Mouse (Mus musculus) frontal cortex, adult 2 months (tissue): ENCODE data around the gene Arl15. TPM values are rescaled to one million over a fixed set of nuclear protein-coding genes. Genes with fewer than 3 reads are reported as not detected.

Source experiments
- DNase-seq, 2 experiments: peaks; one replicate each; pipeline ENCODE4 v3.0.0; 2022; ENCODE audit warnings: low spot score in 1 of 2; ENCODE audit errors: extremely low spot score in 1 of 2
- polyA plus RNA-seq: library from polyadenylated mRNA; depleted of rRNA; stranded (reverse); fragments of >200 nt; gene quantifications from 2 replicates; pipeline ENCODE4 v1.2.3, GENCODE M21; 2012

The Arl15 gene
- polyA plus RNA-seq, 1 experiment, result 17.3 TPM

- DNase-seq, result no peak
These were observed 232.4 kb downstream of the Arl15 start for GRCm38 (mm10) chr13:114026751-114027150.

DNA sequence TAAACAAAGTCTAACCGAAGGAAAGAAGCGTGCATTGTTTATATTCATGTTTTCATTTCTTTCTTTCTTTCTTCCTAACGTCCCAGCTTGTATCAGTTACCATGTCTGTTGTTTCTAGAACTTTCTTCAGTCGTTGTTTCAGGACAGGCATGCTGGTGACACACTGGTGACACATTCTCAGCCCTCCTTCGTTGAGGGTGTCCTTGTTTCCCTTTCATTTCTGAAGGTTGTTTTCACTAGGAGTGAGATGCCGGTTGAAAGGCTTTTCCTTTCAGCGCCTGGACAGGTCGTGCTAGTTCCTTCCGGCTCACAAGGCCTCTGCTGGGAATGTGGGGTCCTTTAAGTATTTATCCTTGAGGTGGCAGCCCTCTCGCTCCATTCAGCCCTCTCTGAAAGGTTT is 253.8 kb downstream of the Arl15 start:
- DNase-seq, result no peak

GRCm38 (mm10) chr13:114048688-114049087 is 254.4 kb downstream of the Arl15 start:
- no peak for DNase-seq

DNA sequence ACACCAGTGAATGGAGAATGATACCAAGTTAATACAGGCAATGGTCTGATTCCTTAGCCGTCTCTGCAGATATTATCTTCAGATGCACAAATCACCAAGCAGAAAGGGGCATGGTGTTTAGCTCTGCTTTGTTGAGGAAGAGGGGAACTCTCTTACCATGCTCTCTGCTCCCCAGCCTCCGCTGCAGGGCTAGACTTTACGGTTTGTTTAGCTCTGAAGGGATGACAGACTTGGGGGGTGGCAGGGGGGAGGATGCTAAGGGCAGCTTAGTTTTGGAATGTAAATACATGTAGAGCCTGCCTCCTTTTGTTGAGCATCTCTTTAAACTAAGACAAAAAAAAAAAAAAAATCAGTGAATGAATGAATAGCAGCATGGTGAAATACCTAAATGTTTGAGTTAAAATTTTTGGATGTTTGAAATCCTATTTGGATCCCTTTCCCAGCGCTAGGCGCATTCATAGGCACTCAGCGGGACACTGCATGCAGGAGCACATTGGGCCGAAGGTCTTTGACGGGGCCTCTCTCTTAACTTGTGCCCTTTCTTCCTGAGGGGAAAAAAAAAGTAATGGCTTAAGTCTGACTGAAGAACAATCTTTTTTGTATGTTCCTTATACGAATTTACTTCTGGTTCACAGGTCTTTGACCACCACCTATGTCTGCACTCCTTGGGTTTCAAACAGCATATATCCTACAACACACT is 257.0 kb downstream of the Arl15 start:
- DNase-seq, result no peak

- DNase-seq, result no peak
These were observed 258.3 kb downstream of the Arl15 start for GRCm38 (mm10) chr13:114052426-114053205.

DNA sequence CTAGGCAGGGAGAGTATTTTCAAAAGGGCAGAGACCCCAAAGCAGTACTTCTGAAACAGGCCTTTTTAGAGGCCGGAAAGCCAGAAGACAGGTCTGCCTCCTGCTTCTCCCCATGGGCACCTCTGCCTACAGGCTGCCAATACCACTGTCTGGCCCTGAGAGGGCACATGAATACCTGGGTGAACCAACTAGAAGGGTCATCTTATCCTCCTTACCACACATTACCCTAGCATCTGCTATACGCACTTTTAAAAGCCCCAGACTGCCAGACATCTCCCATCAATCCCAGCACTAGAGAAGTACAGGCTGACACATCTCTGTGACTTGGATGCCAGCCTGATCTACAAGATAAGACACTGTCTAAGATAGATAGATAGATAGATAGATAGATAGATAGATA is 259.0 kb downstream of the Arl15 start:
- no peak for DNase-seq

DNA sequence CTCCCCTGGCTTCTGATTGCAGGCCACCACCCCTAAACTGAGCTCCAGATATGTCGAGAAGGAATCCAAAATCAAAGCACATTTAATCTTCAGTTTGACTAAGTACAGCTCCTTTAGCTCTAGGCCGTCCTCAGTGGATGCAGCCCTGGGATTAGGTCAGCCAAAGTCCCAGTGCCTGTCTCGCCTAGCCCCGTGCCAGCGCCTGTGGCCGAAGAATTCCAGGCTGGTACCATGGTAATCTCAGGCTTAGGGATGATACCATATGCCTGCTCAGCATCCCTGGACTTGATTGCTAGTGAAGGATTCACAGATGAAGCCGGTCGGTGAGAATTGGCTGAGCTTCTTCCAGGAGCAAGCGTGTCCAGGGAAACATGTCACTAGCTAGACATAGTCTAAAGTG is 261.4 kb downstream of the Arl15 start:
- no peak for DNase-seq

- DNase-seq, result no peak
These were observed 266.0 kb downstream of the Arl15 start for GRCm38 (mm10) chr13:114060258-114060657.

DNA sequence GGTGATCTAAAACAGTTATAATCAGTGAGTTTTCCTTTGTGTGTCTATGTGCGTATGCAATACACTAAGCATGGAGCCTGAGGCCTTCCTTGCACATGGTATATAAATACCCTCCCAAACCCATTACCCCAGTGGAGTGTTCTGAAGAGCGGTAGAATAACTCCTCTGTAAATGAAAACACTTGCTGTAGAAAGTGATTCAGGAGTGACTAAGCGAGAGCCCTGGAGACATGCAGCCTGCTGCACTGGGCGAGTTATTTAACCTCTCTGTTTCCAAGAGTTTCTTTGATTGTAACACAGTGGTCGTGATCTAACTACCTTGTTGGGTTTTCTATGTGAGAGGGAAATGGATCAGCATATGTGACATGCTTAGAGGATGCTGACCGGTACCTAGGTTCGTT is 266.9 kb downstream of the Arl15 start:
- no peak for DNase-seq

GRCm38 (mm10) chr13:114064069-114064468 is 269.8 kb downstream of the Arl15 start:
- DNase-seq, result no peak

DNA sequence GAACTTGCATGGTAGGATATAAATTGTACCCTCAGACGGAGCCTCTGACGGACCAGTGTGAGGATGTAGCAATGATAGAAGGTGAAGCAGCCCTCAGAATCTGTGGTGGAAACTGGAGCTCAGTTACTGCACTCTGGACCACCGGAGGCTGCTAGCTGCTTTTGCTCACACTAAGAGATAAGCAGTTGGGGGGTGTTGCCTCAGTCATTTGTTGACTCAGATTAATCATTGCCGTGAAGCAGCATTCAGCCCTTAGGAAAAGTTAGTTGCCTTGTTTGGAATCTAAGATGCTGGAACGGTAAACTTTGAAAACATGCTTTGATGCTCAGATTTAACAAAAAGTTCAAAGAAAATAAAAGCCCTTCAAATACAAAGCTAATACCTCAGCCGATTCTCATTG is 270.7 kb downstream of the Arl15 start:
- DNase-seq, result no peak

GRCm38 (mm10) chr13:114068421-114068820 is 274.1 kb downstream of the Arl15 start:
- no peak for DNase-seq

DNA sequence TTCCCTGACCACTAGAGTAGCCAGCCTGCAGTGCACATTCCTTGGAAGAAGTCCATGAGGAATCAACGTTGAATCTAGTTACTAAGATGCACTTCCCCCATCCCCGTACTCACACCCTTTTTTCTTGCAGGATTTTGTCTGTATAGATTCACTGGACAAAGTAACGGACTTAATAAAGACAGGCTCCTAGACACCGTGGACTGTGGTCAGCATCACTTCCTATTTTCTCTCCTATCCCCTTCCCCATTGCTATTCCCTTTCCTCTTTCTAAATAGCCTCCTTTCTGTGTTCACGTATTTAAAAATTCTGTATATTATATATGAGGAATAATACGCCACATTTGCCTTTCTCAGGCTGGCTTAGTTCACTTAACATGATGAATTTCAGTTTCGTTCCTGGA is 277.1 kb downstream of the Arl15 start:
- no peak for DNase-seq

GRCm38 (mm10) chr13:114074471-114074870 is 280.2 kb downstream of the Arl15 start:
- no peak for DNase-seq

- DNase-seq, result peak in 1 of 2 experiments; percentile 83
These were observed 281.5 kb downstream of the Arl15 start for GRCm38 (mm10) chr13:114075724-114076384.

DNA sequence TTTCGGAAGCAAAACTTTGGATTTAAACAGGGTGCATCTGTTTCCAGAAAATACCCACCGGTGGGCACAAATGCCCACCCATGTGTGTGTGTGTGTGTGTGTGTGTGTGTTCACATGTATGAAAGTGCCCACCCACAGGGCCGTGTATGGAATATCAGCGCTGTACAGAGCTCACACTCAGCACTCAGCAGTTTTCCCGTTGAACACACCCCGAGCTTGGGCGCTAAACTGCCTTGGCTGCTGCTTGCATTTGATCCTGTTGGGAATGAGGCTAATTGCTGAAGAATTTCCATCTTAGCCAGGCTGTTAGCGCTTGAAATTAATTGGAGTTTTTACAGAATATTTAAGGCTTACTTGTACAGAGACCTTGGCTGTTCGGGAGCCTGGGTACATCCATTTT is 282.9 kb downstream of the Arl15 start:
- no peak for DNase-seq

DNA sequence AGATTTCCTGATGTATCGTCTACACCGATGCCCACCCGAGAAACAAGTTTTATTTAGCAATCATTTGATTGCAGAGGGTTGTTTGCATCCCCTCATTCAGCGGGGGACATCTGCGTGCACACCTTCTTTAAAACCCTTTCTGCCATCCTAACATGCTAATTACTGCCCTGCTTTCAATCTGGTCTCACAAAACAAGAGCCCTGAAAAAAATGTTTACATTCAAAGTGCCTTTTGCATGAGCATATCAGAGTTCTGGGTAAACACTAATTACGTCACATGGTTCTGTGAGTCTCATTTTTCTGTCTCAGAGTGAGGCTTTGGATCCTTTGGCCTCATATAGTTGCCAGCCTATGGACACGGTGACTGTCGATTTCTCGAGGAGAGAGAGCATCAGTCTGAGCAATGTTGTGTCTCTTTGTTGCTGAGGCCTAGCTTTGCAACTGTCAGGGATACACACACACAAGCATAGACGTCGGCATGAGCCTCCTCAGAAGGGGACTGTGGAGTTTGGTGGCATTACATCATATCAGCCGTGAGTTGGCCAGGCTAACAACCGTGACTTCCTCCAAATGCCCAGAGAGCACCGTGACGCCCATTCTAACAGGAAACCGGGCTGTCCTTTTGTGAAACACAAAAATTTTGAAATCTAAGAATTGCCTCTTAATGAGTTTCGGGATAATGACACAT is 283.4 kb downstream of the Arl15 start:
- DNase-seq, result no peak

DNA sequence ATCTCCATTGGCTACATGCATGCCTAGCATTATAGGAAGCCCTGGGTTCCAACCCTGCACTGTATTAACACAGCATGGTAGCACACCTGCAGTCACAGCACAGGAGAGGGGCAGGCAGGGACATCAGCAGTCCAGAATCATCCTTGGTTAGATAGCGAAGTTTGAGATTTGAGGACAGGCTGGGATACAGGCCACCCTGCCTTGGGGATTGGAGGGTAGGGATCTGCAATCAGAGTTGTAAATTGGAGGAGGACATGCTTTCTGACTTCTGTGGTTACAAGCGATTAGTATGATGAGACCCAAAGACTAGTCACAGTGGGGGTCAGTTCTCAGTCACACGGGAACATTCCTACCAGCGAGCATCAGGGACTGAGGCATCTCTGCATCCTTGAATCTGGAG is 284.5 kb downstream of the Arl15 start:
- DNase-seq, result no peak

- DNase-seq, result no peak
These were observed 285.4 kb downstream of the Arl15 start for GRCm38 (mm10) chr13:114079751-114080150.

- DNase-seq, result no peak
These were observed 286.2 kb downstream of the Arl15 start for GRCm38 (mm10) chr13:114080491-114080890.

DNA sequence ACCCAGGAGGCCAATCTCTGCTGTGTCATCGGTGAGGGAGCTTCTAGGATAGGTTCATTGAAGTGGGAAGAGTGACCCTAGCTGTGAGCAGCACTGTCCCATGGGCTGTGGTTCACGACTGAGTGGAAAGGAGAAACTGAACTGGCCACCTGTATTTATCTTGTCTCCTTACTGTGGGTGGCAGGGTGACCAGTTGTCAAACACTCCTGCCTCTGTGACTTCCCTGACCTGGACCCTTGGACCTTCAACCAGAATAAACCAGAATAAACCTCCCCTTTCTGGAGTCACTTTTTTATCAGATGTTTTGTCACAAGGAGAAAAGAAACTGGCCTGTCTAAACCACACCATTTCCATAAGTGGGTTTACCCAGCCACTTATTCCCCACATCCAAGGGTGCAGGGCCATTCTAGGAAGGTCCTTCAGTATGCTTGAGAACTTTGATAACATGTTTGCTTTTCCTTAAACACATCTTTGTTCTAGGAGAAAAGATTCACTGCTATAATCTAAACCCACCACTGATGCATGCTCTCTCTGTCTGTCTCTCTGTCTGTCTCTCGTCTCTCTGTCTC is 289.3 kb downstream of the Arl15 start:
- DNase-seq, result no peak
